Mouse (Mus musculus) MEL (cell line): ENCODE measurements at regions not wholly inside any gene's neighbourhood (a gene's known extent, or its start where the extent isn't known, plus 50 kb on each side); places are given as distances from the start of the nearest gene placed in this dataset.

Source experiments
- DNase-seq: peaks from one replicate; pipeline ENCODE4 v3.0.0; 2011; ENCODE audit warnings: low read depth, low spot score
- H3K27ac ChIP-seq: 2 replicates; pipeline ENCODE4 v1.5.1; 2012; ENCODE audit warnings: low read depth, mild to moderate bottlenecking, control low read depth, low read length, moderate library complexity; ENCODE audit not compliant: control insufficient read depth
- H3K27me3 ChIP-seq, 2 experiments: fragments of 150-350 bp in 1 of 2; sonication (generic) in 1 of 2; 2 replicates each; pipeline ENCODE4 v1.6.1; 2012; ENCODE audit warnings: low read length in 2 of 2, mild to moderate bottlenecking in 2 of 2, improper control_type of control experiment in 1 of 2, moderate library complexity in 1 of 2; ENCODE audit not compliant: insufficient read depth in 2 of 2, control insufficient read depth in 1 of 2
- H3K36me3 ChIP-seq, 2 experiments: 2 replicates each; pipeline ENCODE4 v1.6.1; 2012 to 2014; ENCODE audit warnings: low read length in 2 of 2, improper control_type of control experiment in 1 of 2, inconsistent platforms in 1 of 2, mild to moderate bottlenecking in 1 of 2; ENCODE audit not compliant: insufficient read depth in 2 of 2, control insufficient read depth in 1 of 2
- H3K4me1 ChIP-seq, 2 experiments: fragments of 150-350 bp in 1 of 2; sonication (generic) in 1 of 2; 2 replicates each; pipeline ENCODE4 v1.6.1; 2012; ENCODE audit warnings: low read length in 2 of 2, improper control_type of control experiment in 1 of 2, mild to moderate bottlenecking in 1 of 2; ENCODE audit not compliant: insufficient read depth in 2 of 2, control insufficient read depth in 1 of 2
- H3K4me3 ChIP-seq, 2 experiments: fragments of 150-350 bp in 1 of 2; sonication (generic) in 1 of 2; 2 replicates each; pipeline ENCODE4 v1.5.1; 2012; ENCODE audit warnings: low read depth in 2 of 2, low read length in 2 of 2, mild to moderate bottlenecking in 2 of 2, moderate library complexity in 2 of 2, control low read depth in 1 of 2, improper control_type of control experiment in 1 of 2; ENCODE audit not compliant: control insufficient read depth in 1 of 2, insufficient read depth in 1 of 2
- H3K79me2 ChIP-seq: 2 replicates; pipeline ENCODE4 v1.6.1; 2012; ENCODE audit warnings: mild to moderate bottlenecking, low read length, moderate library complexity; ENCODE audit not compliant: control insufficient read depth, poor library complexity, insufficient read depth
- H3K9ac ChIP-seq: 2 replicates; pipeline ENCODE4 v1.6.1; 2012; ENCODE audit warnings: low read depth, mild to moderate bottlenecking, control low read depth, low read length, moderate library complexity; ENCODE audit not compliant: control insufficient read depth, poor library complexity, severe bottlenecking
- H3K9me3 ChIP-seq: fragments of 150-350 bp; sonication (generic); replicated peaks from 2 replicates; pipeline ENCODE4 v1.6.1; 2012; ENCODE audit warnings: mild to moderate bottlenecking, low read length, improper control_type of control experiment, moderate library complexity; ENCODE audit not compliant: insufficient read depth
- CHD1 ChIP-seq: IDR thresholded peaks from 2 replicates; pipeline ENCODE4 v1.6.1; 2012; ENCODE audit warnings: low read depth, mild to moderate bottlenecking, inconsistent platforms, low read length, improper control_type of control experiment
- CHD2 ChIP-seq: IDR thresholded peaks from 2 replicates; pipeline ENCODE4 v1.6.1; 2011; ENCODE audit warnings: low read length, improper control_type of control experiment
- GATA1 ChIP-seq: IDR thresholded peaks from 2 replicates; pipeline ENCODE4 v1.6.1; 2011; ENCODE audit warnings: low read depth, low read length, improper control_type of control experiment
- HCFC1 ChIP-seq: IDR thresholded peaks from 2 replicates; pipeline ENCODE4 v1.6.1; 2012; ENCODE audit warnings: low read depth, mild to moderate bottlenecking, inconsistent platforms, low read length, improper control_type of control experiment, moderate library complexity
- KAT2A ChIP-seq: conservative IDR thresholded peaks from 2 replicates; pipeline ENCODE4 v1.6.1; 2012; ENCODE audit warnings: low read depth, low read length, improper control_type of control experiment, inconsistent platforms
- MAFK ChIP-seq: IDR thresholded peaks from 2 replicates; pipeline ENCODE4 v1.6.1; 2011; ENCODE audit warnings: low read depth, mild to moderate bottlenecking, low read length, improper control_type of control experiment, borderline replicate concordance
- MAZ ChIP-seq: IDR thresholded peaks from 2 replicates; pipeline ENCODE4 v1.6.1; 2012; ENCODE audit warnings: low read depth, mild to moderate bottlenecking, inconsistent platforms, low read length, improper control_type of control experiment
- MXI1 ChIP-seq: IDR thresholded peaks from 2 replicates; pipeline ENCODE4 v1.6.1; 2011; ENCODE audit warnings: mild to moderate bottlenecking, low read depth, low read length, improper control_type of control experiment
- NELFE ChIP-seq: IDR thresholded peaks from 2 replicates; pipeline ENCODE4 v1.6.1; 2011; ENCODE audit warnings: low read depth, low read length, improper control_type of control experiment
- NRF1 ChIP-seq: IDR thresholded peaks from 2 replicates; pipeline ENCODE4 v1.6.1; 2014; ENCODE audit warnings: low read depth, mild to moderate bottlenecking, inconsistent platforms, low read length, improper control_type of control experiment, moderate library complexity; ENCODE audit not compliant: poor library complexity, insufficient read depth, severe bottlenecking
- RAD21 ChIP-seq: IDR thresholded peaks from 2 replicates; pipeline ENCODE4 v1.6.1; 2011; ENCODE audit warnings: mild to moderate bottlenecking, low read depth, low read length, improper control_type of control experiment
- RCOR1 ChIP-seq: IDR thresholded peaks from 2 replicates; pipeline ENCODE4 v1.6.1; 2012; ENCODE audit warnings: low read depth, mild to moderate bottlenecking, inconsistent platforms, low read length, improper control_type of control experiment
- SMC3 ChIP-seq: IDR thresholded peaks from 2 replicates; pipeline ENCODE4 v1.6.1; 2011; ENCODE audit warnings: low read depth, low read length, improper control_type of control experiment
- TAL1 ChIP-seq: IDR thresholded peaks from 2 replicates; pipeline ENCODE4 v1.6.1; 2012; ENCODE audit warnings: mild to moderate bottlenecking, inconsistent platforms, low read length, moderate library complexity, mixed read lengths
- USF1 ChIP-seq: IDR thresholded peaks from 2 replicates; pipeline ENCODE4 v1.6.1; 2014; ENCODE audit warnings: low read depth, mild to moderate bottlenecking, inconsistent platforms, low read length, improper control_type of control experiment, moderate library complexity
- ZKSCAN1 ChIP-seq: IDR thresholded peaks from 2 replicates; pipeline ENCODE4 v1.6.1; 2012; ENCODE audit warnings: low read depth, mild to moderate bottlenecking, inconsistent platforms, low read length, improper control_type of control experiment, moderate library complexity
- ZNF384 ChIP-seq: IDR thresholded peaks from 2 replicates; pipeline ENCODE4 v1.6.1; 2012; ENCODE audit warnings: low read depth, mild to moderate bottlenecking, inconsistent platforms, low read length, improper control_type of control experiment

DNA sequence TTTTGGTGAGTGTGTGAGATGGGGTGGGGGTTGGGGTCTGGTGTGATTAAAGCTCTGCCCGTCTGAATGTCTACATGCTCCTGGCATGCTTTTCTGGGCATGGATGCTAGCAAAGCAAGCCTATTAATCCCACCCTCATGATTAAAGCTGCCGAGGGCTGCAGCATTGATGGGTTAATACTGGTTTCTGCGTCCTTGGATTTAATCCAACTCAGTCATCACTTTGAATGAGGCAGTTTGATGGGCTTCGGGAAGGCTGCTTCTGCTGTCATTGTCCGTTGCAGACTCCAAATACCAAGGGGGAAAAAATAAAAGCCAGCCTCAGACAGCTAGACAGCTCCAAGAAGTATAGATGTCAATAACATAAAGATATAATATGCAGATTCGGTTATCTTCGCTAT is 944.7 kb downstream of the Slc4a3 start:
- no peaks in the 10 kb centered on the region for H3K27me3 ChIP-seq
- H3K9ac ChIP-seq = no peak overlapping the region
- TF ChIP-seq SMC3 = no peak
- TF ChIP-seq ZKSCAN1 = no peak
- no peak for TF ChIP-seq KAT2A
- TF ChIP-seq RAD21 = no peak
- no peak for TF ChIP-seq RCOR1
- TF ChIP-seq USF1 = no peak
- no peak overlapping the region for H3K27ac ChIP-seq
- no peaks in the 10 kb centered on the region for H3K79me2 ChIP-seq
- H3K36me3 ChIP-seq = no peaks in the 10 kb centered on the region
- H3K9me3 ChIP-seq = no peaks in the 10 kb centered on the region
- no peaks in the 10 kb centered on the region for H3K4me1 ChIP-seq
- no peak overlapping the region for H3K4me3 ChIP-seq
- DNase-seq = no peak

DNA sequence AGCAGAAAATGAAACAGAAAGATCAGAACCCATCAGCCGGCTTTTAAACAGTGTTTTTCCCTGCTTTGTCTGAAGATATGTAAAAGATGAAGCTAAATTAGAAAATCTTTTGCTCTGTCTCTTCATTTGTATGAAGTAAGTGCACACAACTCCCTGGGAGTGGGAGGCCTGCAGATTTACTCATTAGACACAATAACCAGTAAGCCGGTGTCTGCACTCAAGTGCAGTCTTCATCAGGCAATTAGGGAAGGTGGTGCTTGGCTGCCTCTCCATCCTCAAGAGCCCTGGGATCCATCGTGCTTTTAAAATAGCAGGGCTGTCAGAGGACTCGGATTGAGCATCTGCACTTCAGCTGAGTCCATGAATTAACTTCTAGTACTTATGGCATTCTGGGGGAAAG is 945.1 kb downstream of the Slc4a3 start:
- Histone ChIP-seq H3K4me1 (no peaks in the 10 kb centered on the region), H3K27ac (no peak overlapping the region), H3K36me3 (no peaks in the 10 kb centered on the region), H3K27me3 (no peaks in the 10 kb centered on the region), H3K9ac (no peak overlapping the region), H3K9me3 (no peaks in the 10 kb centered on the region), H3K79me2 (no peaks in the 10 kb centered on the region)
- no peak for DNase-seq
- no peak for TF ChIP-seq GATA1
- TF ChIP-seq MAZ = no peak
- no peak for TF ChIP-seq MAFK
- TF ChIP-seq NRF1 = no peak
- no peak for TF ChIP-seq HCFC1
- TF ChIP-seq NELFE = no peak
- TF ChIP-seq MXI1 = no peak
- no peak for TF ChIP-seq SMC3
- TF ChIP-seq USF1 = no peak
- no peak for TF ChIP-seq CHD2
- no peak for TF ChIP-seq TAL1
- TF ChIP-seq, all 39 proteins: peak for 0
- no peak overlapping the region for H3K4me3 ChIP-seq

DNA sequence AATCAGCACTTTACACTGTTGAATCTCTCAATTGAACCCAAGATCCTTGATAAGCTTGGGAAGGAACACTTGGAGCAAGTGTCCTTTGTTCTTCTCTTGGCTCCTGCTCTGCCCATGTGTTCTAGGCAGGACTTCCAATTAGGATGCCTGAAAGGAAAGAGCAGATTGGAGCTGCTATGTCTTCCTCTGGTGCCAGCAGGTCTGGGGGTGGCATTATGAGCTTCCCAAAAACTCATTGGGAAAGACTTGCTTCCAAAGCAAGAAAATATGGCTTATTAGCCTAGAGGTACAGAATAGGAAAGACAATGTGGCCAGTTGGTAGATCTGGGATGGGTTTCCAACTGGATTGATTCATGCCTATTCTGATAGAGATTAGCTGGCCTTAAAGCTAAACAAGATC is 959.1 kb downstream of the Slc4a3 start:
- TF ChIP-seq ZNF384 = no peak
- TF ChIP-seq CHD1 = no peak
- H3K27ac ChIP-seq = no peak overlapping the region
- DNase-seq = no peak
- no peaks in the 10 kb centered on the region for H3K9me3 ChIP-seq
- H3K79me2 ChIP-seq = no peaks in the 10 kb centered on the region
- H3K27me3 ChIP-seq = no peaks in the 10 kb centered on the region
- H3K4me3 ChIP-seq = no peak overlapping the region
- H3K4me1 ChIP-seq = no peaks in the 10 kb centered on the region
- no peak overlapping the region for H3K9ac ChIP-seq
- H3K36me3 ChIP-seq = no peaks in the 10 kb centered on the region
